In the genomic region with DNA sequence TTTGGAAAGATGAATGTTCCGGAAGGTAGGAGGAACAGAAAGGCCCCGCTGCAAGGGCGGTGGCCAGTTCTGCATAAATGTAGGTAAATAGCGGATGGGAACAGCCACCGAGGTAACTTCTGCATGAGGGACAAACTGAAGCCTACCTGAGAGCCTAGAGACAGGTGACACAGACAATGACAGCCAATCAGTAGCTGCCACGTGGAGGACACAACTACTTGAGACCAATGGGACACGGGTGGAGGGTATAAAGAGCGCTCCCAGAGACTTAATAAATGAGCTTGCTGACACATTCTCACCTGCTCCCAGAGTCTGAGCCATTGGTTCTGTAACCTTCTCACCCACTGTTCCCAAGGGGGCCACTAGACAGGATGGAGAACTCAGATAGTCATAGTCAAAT, we compare ENCODE assay signal across 30 mouse cellular contexts.
DNase-seq lines count a peak whose midpoint lies in the region; TF ChIP-seq lines count a peak whose summit lies in the region.
"Had no signal": no experiment of that assay in that cellular context is flagged by ENCODE, and none has a peak within 500 bp of the region (broad histone marks: within the 10 kb centered on the region; RNA-seq: fewer than 3 reads in every experiment).

No protein-coding gene starts in this region.

- intact Hi-C loops in gastrocnemius, adult 2 months (cut with DNase I), result loop anchor here (10.0 kb wide), 1 partner anchor 174 kb away; no protein-coding TSS in a partner anchor

- H3K79me2 ChIP-seq in CH12.LX (replicated peaks; ENCODE audit: control insufficient read depth, extremely low read depth, insufficient read depth, poor library complexity, severe bottlenecking), result no peaks in the 10 kb centered on the region

- H3K9me3 ChIP-seq in CH12.LX (replicated peaks; ENCODE audit: low read length), result no peaks in the 10 kb centered on the region
- H3K9me3 ChIP-seq: embryonic facial prominence, embryonic 10.5 days; embryonic facial prominence, embryonic 15.5 days; forebrain, embryonic 12.5 days; heart, embryonic 12.5 days; hindbrain, embryonic 13.5 days; liver, embryonic 12.5 days; midbrain, embryonic 10.5 days; neural tube, embryonic 13.5 days had no signal

- H3K9ac ChIP-seq in CH12.LX (ENCODE audit: insufficient read depth, low read depth), result no peak overlapping the region; the same call in 1 of the 2 replicates
- H3K9ac ChIP-seq: embryonic facial prominence, embryonic 15.5 days; forebrain, embryonic 12.5 days; forebrain, postnatal 0 days; heart, embryonic 12.5 days; hindbrain, embryonic 13.5 days; liver, embryonic 12.5 days; liver, postnatal 0 days; neural tube, embryonic 13.5 days had no signal

- dilution Hi-C loops in CH12.LX (cut with MboI; ENCODE audit: extremely low pct_ligation_motif_present, extremely low pct_unique_long_range_greater_than_20kb, low sequenced_read_pairs), result no loop called here

- no peak for DNase-seq in gastrocnemius, adult 2 months
- no peak for DNase-seq in gastrocnemius, adult 8-10 months (ENCODE audit: low spot score in 2 of 2)
- DNase-seq in testis, postnatal 10 days (ENCODE audit: low spot score), result peak; percentile 13
- no peak for DNase-seq in testis, postnatal 14 days (ENCODE audit: low spot score)
- DNase-seq in CH12.LX (ENCODE audit: extremely low read depth), result peak; percentile 92
- peak; percentile 32 to 37 for DNase-seq in thymus, postnatal 36 days
- no peak for DNase-seq in layer of hippocampus, postnatal 14 days (ENCODE audit: low spot score in 2 of 2)
- no peak for DNase-seq in kidney, adult 8-10 months
- DNase-seq: adrenal gland, postnatal 10 days; cerebellum, adult 8-10 months; cerebellum, postnatal 25 days; forebrain, postnatal 0 days; gastrocnemius, postnatal 14 days; heart, postnatal 4 days; kidney, postnatal 14 days; layer of hippocampus, adult 9-11 months; left cerebral cortex, postnatal 4 days; right cerebral cortex, postnatal 4 days had no signal

- in situ Hi-C loops in CH12.LX (cut with MboI; ENCODE audit: low pct_ligation_motif_present, low pct_unique_long_range_greater_than_20kb, low sequenced_read_pairs), result no loop called here

- H3K4me2 ChIP-seq in CH12.LX (ENCODE audit: insufficient read depth, low read depth, poor library complexity, severe bottlenecking), result peak overlapping the region; percentile 79; the same call in 1 of the 2 replicates
- H3K4me2 ChIP-seq: embryonic facial prominence, embryonic 15.5 days; forebrain, embryonic 12.5 days; heart, embryonic 12.5 days; hindbrain, embryonic 13.5 days; liver, embryonic 12.5 days; neural tube, embryonic 13.5 days had no signal

- TF ChIP-seq POLR2A in CH12.LX (IDR thresholded peaks at IDR 0.05; ENCODE audit: low read depth, low read length), result peak; percentile 39; the same call in 1 of the 2 replicates

- H3K4me3 ChIP-seq in gastrocnemius, adult 2 months, result no peak overlapping the region
- no peak overlapping the region for H3K4me3 ChIP-seq in CH12.LX (replicated peaks in 1 of 3; ENCODE audit: low read depth in 2 of 3, low read length in 2 of 3, poor library complexity in 1 of 3)
- H3K4me3 ChIP-seq: embryonic facial prominence, embryonic 10.5 days; embryonic facial prominence, embryonic 15.5 days; forebrain, embryonic 12.5 days; heart, embryonic 12.5 days; hindbrain, embryonic 13.5 days; liver, embryonic 12.5 days; midbrain, embryonic 10.5 days; myocyte; neural tube, embryonic 13.5 days had no signal

- peak overlapping the region; percentile 89 for H3K27ac ChIP-seq in gastrocnemius, adult 2 months
- peak overlapping the region; percentile 32; the same call in 1 of the 2 replicates for H3K27ac ChIP-seq in CH12.LX (ENCODE audit: insufficient read depth, low read depth)
- H3K27ac ChIP-seq: embryonic facial prominence, embryonic 10.5 days; embryonic facial prominence, embryonic 15.5 days; forebrain, embryonic 12.5 days; hindbrain, embryonic 13.5 days; liver, embryonic 12.5 days; macrophage; neural tube, embryonic 13.5 days; stomach, postnatal 0 days had no signal

- H3K27me3 ChIP-seq in CH12.LX (replicated peaks), result no peaks in the 10 kb centered on the region
- H3K27me3 ChIP-seq: embryonic facial prominence, embryonic 15.5 days; forebrain, embryonic 12.5 days; heart, embryonic 12.5 days; hindbrain, embryonic 13.5 days; liver, embryonic 12.5 days; neural tube, embryonic 13.5 days had no signal

- no peaks in the 10 kb centered on the region for H3K36me3 ChIP-seq in CH12.LX (replicated peaks in 1 of 2; ENCODE audit: control insufficient read depth in 1 of 2, insufficient read depth in 1 of 2, low read length in 1 of 2)
- H3K36me3 ChIP-seq: embryonic facial prominence, embryonic 10.5 days; embryonic facial prominence, embryonic 15.5 days; forebrain, embryonic 12.5 days; heart, embryonic 12.5 days; hindbrain, embryonic 13.5 days; liver, embryonic 12.5 days; midbrain, embryonic 10.5 days; neural tube, embryonic 13.5 days had no signal

- TF ChIP-seq RAD21 in CH12.LX (IDR thresholded peaks at IDR 0.05; ENCODE audit: low read depth, low read length), result no peak

- H3K4me1 ChIP-seq in CH12.LX (ENCODE audit: control insufficient read depth in 1 of 2, insufficient read depth in 2 of 2), result peaks cover 24 to 57% of the 10 kb centered on the region in 2 experiments; a peak in 3 of 4 replicates
- H3K4me1 ChIP-seq: embryonic facial prominence, embryonic 15.5 days; forebrain, embryonic 12.5 days; hindbrain, embryonic 13.5 days; midbrain, embryonic 10.5 days; neural tube, embryonic 13.5 days had no signal

- TF ChIP-seq CTCF in gastrocnemius, adult 2 months (IDR thresholded peaks at IDR 0.05), result no peak
- TF ChIP-seq CTCF in CH12.LX (conservative IDR thresholded peaks at IDR 0.05 in 1 of 2, IDR thresholded peaks at IDR 0.05 in 1 of 2; ENCODE audit: low read depth in 2 of 2, low read length in 2 of 2), result no peak

- TF ChIP-seq EP300 in CH12.LX (IDR thresholded peaks at IDR 0.05; ENCODE audit: low read length), result no peak

TF ChIP-seq in CH12.LX, 34 proteins besides CTCF, POLR2A, EP300 and RAD21:
- TF ChIP-seq MEF2A (IDR thresholded peaks at IDR 0.05; ENCODE audit: borderline replicate concordance, low read depth, low read length) (no peak), BHLHE40 (IDR thresholded peaks at IDR 0.05; ENCODE audit: low read depth, low read length) (no peak), GABPA (IDR thresholded peaks at IDR 0.05; ENCODE audit: insufficient replicate concordance, low read depth, low read length) (no peak), CHD2 (IDR thresholded peaks at IDR 0.05; ENCODE audit: low read length) (peak; percentile 97), TBP (conservative IDR thresholded peaks at IDR 0.05; ENCODE audit: low read depth, low read length) (peak; percentile 96), NRF1 (IDR thresholded peaks at IDR 0.05; ENCODE audit: low read depth, low read length) (no peak), TCF12 (IDR thresholded peaks at IDR 0.05; ENCODE audit: low read depth, low read length) (no peak)

Comparison
In these comparisons a context has a peak if more than half of its experiments do, and no peak if none do; other contexts are left out.
1. DNase-seq: peak in testis, postnatal 10 days (single experiment), CH12.LX (single experiment) and thymus, postnatal 36 days (2 of 2); none in gastrocnemius, adult 2 months (single experiment), gastrocnemius, adult 8-10 months (0 of 2), testis, postnatal 14 days (single experiment), layer of hippocampus, postnatal 14 days (0 of 2) and kidney, adult 8-10 months (0 of 2).